Comparison of ENCODE assay signal across 17 mouse cellular contexts in the genomic region with DNA sequence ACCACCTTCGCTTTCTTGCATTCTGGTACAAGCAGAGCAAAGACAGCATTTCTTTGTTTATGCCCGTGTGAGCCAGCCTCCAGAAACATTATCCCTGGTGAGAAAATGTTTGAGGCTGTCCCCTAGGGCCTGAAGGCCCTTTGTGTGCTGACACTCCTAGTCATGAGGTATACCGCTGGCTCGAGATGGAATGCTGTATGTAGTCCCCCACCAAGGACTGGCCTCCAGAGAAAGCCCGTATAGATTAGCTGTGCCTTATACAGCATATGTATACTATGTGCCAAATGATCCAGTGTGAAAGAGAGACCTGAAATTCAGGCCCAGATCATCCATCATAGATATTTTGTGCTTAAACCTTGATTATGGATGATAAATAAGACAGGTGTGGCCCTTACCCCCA. TPM values are rescaled to one million over a fixed set of nuclear protein-coding genes. Genes with fewer than 3 reads are reported as not detected.
DNase-seq lines count a peak whose midpoint lies in the region; ATAC-seq and TF ChIP-seq lines count a peak whose summit lies in the region.
"Had no signal": no experiment of that assay in that cellular context is flagged by ENCODE, and none has a peak within 500 bp of the region (broad histone marks: within the 10 kb centered on the region; RNA-seq: fewer than 3 reads in every experiment).

No protein-coding gene starts in this region.

- ATAC-seq in forebrain, postnatal 0 days: 0 out of 2 replicates have a peak, but pooled peaks have one; percentile 11
- ATAC-seq in neural tube, embryonic 13.5 days (ENCODE audit: low read depth): peak; percentile 36; the same call in 1 of the 2 replicates
- ATAC-seq in frontal cortex, adult (ENCODE audit: low TSS enrichment): no peak
- ATAC-seq: activated CD4-positive, CD25-positive, alpha-beta regulatory T cell, adult 4 months; liver, embryonic 12.5 days had no signal

- TF ChIP-seq CTCF in layer of hippocampus, adult 2 months (conservative IDR thresholded peaks at IDR 0.05): no peak
- no peak for TF ChIP-seq CTCF in forebrain, postnatal 0 days (IDR thresholded peaks at IDR 0.05; ENCODE audit: low read depth)
- TF ChIP-seq CTCF in gastrocnemius, adult 2 months (IDR thresholded peaks at IDR 0.05): no peak

- DNase-seq in layer of hippocampus, adult 2 months (ENCODE audit: low spot score in 2 of 2): no peak
- DNase-seq in layer of hippocampus, postnatal 14 days (ENCODE audit: low spot score in 2 of 2): no peak
- DNase-seq in forebrain, postnatal 0 days: no peak
- DNase-seq in midbrain, embryonic 10.5 days (ENCODE audit: low spot score): no peak
- no peak for DNase-seq in gastrocnemius, adult 2 months
- no peak for DNase-seq in left cerebral cortex, adult 11 months (ENCODE audit: low spot score)
- DNase-seq: kidney, adult 2 months; kidney, postnatal 25 days; spleen, adult 18-20 months; thymus, postnatal 36 days had no signal

- H3K4me3 ChIP-seq in layer of hippocampus, adult 2 months: no peak overlapping the region
- no peak overlapping the region for H3K4me3 ChIP-seq in forebrain, postnatal 0 days (ENCODE audit: low read depth, low read length)
- no peak overlapping the region for H3K4me3 ChIP-seq in midbrain, embryonic 10.5 days
- H3K4me3 ChIP-seq in neural tube, embryonic 13.5 days: no peak overlapping the region
- no peak overlapping the region for H3K4me3 ChIP-seq in gastrocnemius, adult 2 months
- H3K4me3 ChIP-seq: heart, embryonic 12.5 days; limb, embryonic 10.5 days; liver, embryonic 12.5 days had no signal

- H3K9ac ChIP-seq in forebrain, postnatal 0 days: no peak overlapping the region
- no peak overlapping the region for H3K9ac ChIP-seq in neural tube, embryonic 13.5 days
- H3K9ac ChIP-seq: heart, embryonic 12.5 days; liver, embryonic 12.5 days had no signal

- intact Hi-C loops in gastrocnemius, adult 2 months (cut with DNase I): no loop called here

- WGBS in forebrain, postnatal 0 days: 40% methylated on average over 5 of the region's 5 CpGs
- 56% methylated on average over 5 of the region's 5 CpGs for WGBS in midbrain, embryonic 10.5 days
- 47% methylated on average over 5 of the region's 5 CpGs for WGBS in neural tube, embryonic 13.5 days

- no peaks in the 10 kb centered on the region for H3K27me3 ChIP-seq in forebrain, postnatal 0 days (ENCODE audit: insufficient read depth, low read length)
- H3K27me3 ChIP-seq in midbrain, embryonic 10.5 days (ENCODE audit: low read depth, poor library complexity, severe bottlenecking): peaks cover 36% of the 10 kb centered on the region
- H3K27me3 ChIP-seq in neural tube, embryonic 13.5 days: no peaks in the 10 kb centered on the region
- H3K27me3 ChIP-seq: heart, embryonic 12.5 days; liver, embryonic 12.5 days had no signal

- peaks cover 22% of the 10 kb centered on the region for H3K36me3 ChIP-seq in forebrain, postnatal 0 days (ENCODE audit: insufficient read depth)
- peaks cover 52% of the 10 kb centered on the region for H3K36me3 ChIP-seq in midbrain, embryonic 10.5 days
- H3K36me3 ChIP-seq in neural tube, embryonic 13.5 days: peaks cover 53% of the 10 kb centered on the region

- no peak overlapping the region for H3K4me2 ChIP-seq in forebrain, postnatal 0 days (ENCODE audit: low read depth)
- no peak overlapping the region for H3K4me2 ChIP-seq in neural tube, embryonic 13.5 days
- H3K4me2 ChIP-seq: heart, embryonic 12.5 days; liver, embryonic 12.5 days had no signal

- no peaks in the 10 kb centered on the region for H3K9me3 ChIP-seq in forebrain, postnatal 0 days (ENCODE audit: low read length)
- no peaks in the 10 kb centered on the region for H3K9me3 ChIP-seq in midbrain, embryonic 10.5 days (replicated peaks)
- no peaks in the 10 kb centered on the region for H3K9me3 ChIP-seq in neural tube, embryonic 13.5 days
- H3K9me3 ChIP-seq: heart, embryonic 12.5 days; limb, embryonic 10.5 days; liver, embryonic 12.5 days had no signal

- peaks cover 5% of the 10 kb centered on the region for H3K4me1 ChIP-seq in forebrain, postnatal 0 days (ENCODE audit: insufficient read depth)
- peaks cover 36% of the 10 kb centered on the region for H3K4me1 ChIP-seq in midbrain, embryonic 10.5 days
- peaks cover 15% of the 10 kb centered on the region for H3K4me1 ChIP-seq in neural tube, embryonic 13.5 days (replicated peaks)
- H3K4me1 ChIP-seq: limb, embryonic 10.5 days; liver, embryonic 12.5 days had no signal

- H3K27ac ChIP-seq in layer of hippocampus, adult 2 months: peak overlapping the region; percentile 79
- peak overlapping the region; percentile 72 for H3K27ac ChIP-seq in forebrain, postnatal 0 days (ENCODE audit: low read depth, low read length)
- H3K27ac ChIP-seq in midbrain, embryonic 10.5 days (replicated peaks): peak overlapping the region; percentile 61
- H3K27ac ChIP-seq in neural tube, embryonic 13.5 days (replicated peaks): peak overlapping the region; percentile 81; the same call in 1 of the 2 replicates
- no peak overlapping the region for H3K27ac ChIP-seq in gastrocnemius, adult 2 months
- H3K27ac ChIP-seq: limb, embryonic 10.5 days; liver, embryonic 12.5 days had no signal

RNA-seq across cellular contexts. Expression of a gene that starts 39.4 kb away (rescaled TPM):
- total RNA-seq in layer of hippocampus, adult 2 months (2021): 10 to 100 TPM; 24.2 to 30.9 TPM
- 10 to 100 TPM; 29.0 to 30.4 TPM for total RNA-seq in layer of hippocampus, postnatal 14 days (2021)
- 12.9 and 18.5 TPM in 2 replicates for total RNA-seq in forebrain, postnatal 0 days (2014; rRNA removed)
- polyA plus RNA-seq in forebrain, postnatal 0 days (2015; fragmentation: Nextera tagmentation; extraction: Ambion mirVana): 41.9 and 45.3 TPM in 2 replicates
- 87.1 and 89.7 TPM in 2 replicates for polyA plus RNA-seq in midbrain, embryonic 10.5 days (2016; fragmentation: Nextera tagmentation; extraction: Ambion mirVana)
- polyA plus RNA-seq in neural tube, embryonic 13.5 days (2015; fragmentation: Nextera tagmentation; extraction: Ambion mirVana): 44.5 and 47.1 TPM in 2 replicates
- total RNA-seq in gastrocnemius, adult 2 months (2021): 1 to 10 TPM; 3.6 to 6.6 TPM

RNA-seq across cellular contexts. Expression of a gene that starts 39.5 kb away (rescaled TPM):
- under 1 TPM; 0.34 to 0.84 TPM for total RNA-seq in layer of hippocampus, adult 2 months (2021)
- total RNA-seq in layer of hippocampus, postnatal 14 days (2021): 1 to 10 TPM in 1 of 2 experiments, under 1 TPM in 1; 0.67 to 1.5 TPM
- total RNA-seq in forebrain, postnatal 0 days (2014; rRNA removed): 3.3 and 3.4 TPM in 2 replicates
- 3.3 and 3.7 TPM in 2 replicates for polyA plus RNA-seq in forebrain, postnatal 0 days (2015; fragmentation: Nextera tagmentation; extraction: Ambion mirVana)
- 24.9 and 27.8 TPM in 2 replicates for polyA plus RNA-seq in midbrain, embryonic 10.5 days (2016; fragmentation: Nextera tagmentation; extraction: Ambion mirVana)
- 4.2 and 4.7 TPM in 2 replicates for polyA plus RNA-seq in neural tube, embryonic 13.5 days (2015; fragmentation: Nextera tagmentation; extraction: Ambion mirVana)
- not detected for total RNA-seq in gastrocnemius, adult 2 months (2021)
- total RNA-seq: gastrocnemius, adult 8-10 months had no signal

RNA-seq across cellular contexts. Expression of a gene that starts 40.6 kb away (rescaled TPM):
- total RNA-seq in layer of hippocampus, adult 2 months (2021): 1 to 10 TPM; 6.2 to 6.9 TPM
- 1 to 10 TPM; 3.0 to 3.5 TPM for total RNA-seq in layer of hippocampus, postnatal 14 days (2021)
- total RNA-seq in forebrain, postnatal 0 days (2014; rRNA removed): 3.2 and 4.3 TPM in 2 replicates
- 1.4 and 2.5 TPM in 2 replicates for polyA plus RNA-seq in forebrain, postnatal 0 days (2015; fragmentation: Nextera tagmentation; extraction: Ambion mirVana)
- 0.09 and 0.19 TPM in 2 replicates for polyA plus RNA-seq in midbrain, embryonic 10.5 days (2016; fragmentation: Nextera tagmentation; extraction: Ambion mirVana)
- 0.42 and 0.55 TPM in 2 replicates for polyA plus RNA-seq in neural tube, embryonic 13.5 days (2015; fragmentation: Nextera tagmentation; extraction: Ambion mirVana)
- total RNA-seq in gastrocnemius, adult 2 months (2021): under 1 TPM; 0.08 to 0.13 TPM
- polyA plus RNA-seq: activated CD4-positive, CD25-positive, alpha-beta regulatory T cell, adult 4 months had no signal
